Mouse (Mus musculus): ENCODE data around the gene Dnttip1.

GRCm38 (mm10) chr2:164704235-164704634 lies 41.5 kb upstream of the Dnttip1 start:
- no peak for TF ChIP-seq CTCF (IDR thresholded peaks at IDR 0.05; ENCODE audit: borderline replicate concordance, extremely low read depth, insufficient read depth, insufficient read length)
- no peak for TF ChIP-seq POLR2A (IDR thresholded peaks at IDR 0.05; ENCODE audit: borderline replicate concordance, extremely low read depth, insufficient read depth, insufficient read length, poor library complexity, severe bottlenecking)

All from brain, embryonic 14.5 days (tissue).